Mouse (Mus musculus) forebrain, embryonic 12.5 days (tissue): ENCODE data around the gene Srpr. TPM values are rescaled to one million over a fixed set of nuclear protein-coding genes. Genes with fewer than 3 reads are reported as not detected.

Experiments used
- ATAC-seq: fragments of 200-750 bp; cut with Nextera tagmentation; 2 replicates; pipeline ENCODE4 v1.8.0; 2017; ENCODE audit warnings: moderate TSS enrichment; ENCODE audit not compliant: low FRiP score
- H3K27ac ChIP-seq: fragments of 300-500 bp; sonication (generic); 2 replicates; pipeline ENCODE4 v1.5.1; 2016; ENCODE audit warnings: mild to moderate bottlenecking
- H3K27me3 ChIP-seq: fragments of 300-500 bp; sonication (generic); 2 replicates; pipeline ENCODE4 v1.6.1; 2016; ENCODE audit warnings: mild to moderate bottlenecking
- H3K36me3 ChIP-seq: fragments of 300-500 bp; sonication (generic); replicated peaks from 2 replicates; pipeline ENCODE4 v1.6.1; 2016; ENCODE audit warnings: mild to moderate bottlenecking
- H3K4me1 ChIP-seq: fragments of 300-500 bp; sonication (generic); 2 replicates; pipeline ENCODE4 v1.6.1; 2016
- H3K4me2 ChIP-seq: fragments of 300-500 bp; sonication (generic); 2 replicates; pipeline ENCODE4 v1.6.1; 2016; ENCODE audit warnings: mild to moderate bottlenecking, moderate library complexity
- H3K4me3 ChIP-seq: fragments of 300-500 bp; sonication (generic); replicated peaks from 2 replicates; pipeline ENCODE4 v1.5.1; 2016; ENCODE audit warnings: mild to moderate bottlenecking
- H3K9ac ChIP-seq: fragments of 300-500 bp; sonication (generic); 2 replicates; pipeline ENCODE4 v1.6.1; 2016; ENCODE audit warnings: mild to moderate bottlenecking
- H3K9me3 ChIP-seq: fragments of 300-500 bp; sonication (generic); 2 replicates; pipeline ENCODE4 v1.6.1; 2016
- WGBS: fragments of 180-500 bp; shearing (Covaris S2); methylation state at CpG from one replicate; pipeline ENCODE4 v1.1.7; 2016; 5-methylcytosine and 5-hydroxymethylcytosine counted together
- polyA plus RNA-seq: library from polyadenylated mRNA; unstranded; fragments of >200 nt; fragmentation: Nextera tagmentation; extraction: Ambion mirVana; gene quantifications from 2 replicates; pipeline ENCODE4 v1.2.1, GENCODE M21; 2016

The Srpr gene
- polyA plus RNA-seq, 1 experiment from 2014 or later, result 81.3 TPM

GRCm38 (mm10) chr9:35267976-35268715, 68.2 kb downstream of the Srpr start:
- H3K36me3 ChIP-seq, result peaks cover 16% of the 10 kb centered on the region
- ATAC-seq, result peak; percentile 58
- H3K27me3 ChIP-seq, result no peaks in the 10 kb centered on the region
- WGBS, result 2% methylated on average over 21 of the region's 21 CpGs
- H3K9ac ChIP-seq, result peak overlapping the region; percentile 67
- peak overlapping the region; percentile 61 for H3K4me3 ChIP-seq
- H3K4me2 ChIP-seq, result peak overlapping the region; percentile 80
- no peaks in the 10 kb centered on the region for H3K9me3 ChIP-seq
- no peak overlapping the region for H3K27ac ChIP-seq
- peaks cover 17% of the 10 kb centered on the region for H3K4me1 ChIP-seq

DNA sequence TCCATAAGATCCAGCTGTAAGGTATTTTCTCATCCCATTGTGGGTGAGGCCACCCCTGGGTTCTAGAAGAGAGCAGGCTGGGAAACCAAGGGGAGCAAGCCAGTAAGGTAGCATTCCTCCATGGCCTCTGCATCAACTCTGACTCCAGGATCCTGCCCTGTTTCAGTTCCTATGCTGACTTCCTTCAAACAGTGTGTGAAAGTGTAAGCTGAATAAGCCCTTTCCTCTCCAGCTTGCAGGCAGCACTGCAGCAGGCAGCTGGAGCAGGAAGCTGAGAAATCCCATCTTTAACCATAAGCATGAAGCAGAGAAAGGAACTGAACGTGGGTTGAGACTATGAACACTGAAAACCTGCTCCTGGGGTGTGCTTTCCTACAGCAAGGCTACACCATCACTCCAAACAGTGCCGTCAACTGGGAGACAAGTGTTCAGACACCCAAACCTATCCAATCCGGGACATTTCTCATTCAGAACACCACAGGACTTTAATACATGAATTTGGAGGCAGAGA, 77.9 kb downstream of the Srpr start:
- WGBS, result 87% methylated on average over 3 of the region's 3 CpGs
- Histone ChIP-seq H3K9ac (no peak overlapping the region), H3K36me3 (peaks cover 45% of the 10 kb centered on the region), H3K4me1 (no peaks in the 10 kb centered on the region), H3K27me3 (no peaks in the 10 kb centered on the region), H3K9me3 (no peaks in the 10 kb centered on the region), H3K27ac (no peak overlapping the region), H3K4me3 (no peak overlapping the region), H3K4me2 (no peak overlapping the region)
- ATAC-seq, result no peak

DNA sequence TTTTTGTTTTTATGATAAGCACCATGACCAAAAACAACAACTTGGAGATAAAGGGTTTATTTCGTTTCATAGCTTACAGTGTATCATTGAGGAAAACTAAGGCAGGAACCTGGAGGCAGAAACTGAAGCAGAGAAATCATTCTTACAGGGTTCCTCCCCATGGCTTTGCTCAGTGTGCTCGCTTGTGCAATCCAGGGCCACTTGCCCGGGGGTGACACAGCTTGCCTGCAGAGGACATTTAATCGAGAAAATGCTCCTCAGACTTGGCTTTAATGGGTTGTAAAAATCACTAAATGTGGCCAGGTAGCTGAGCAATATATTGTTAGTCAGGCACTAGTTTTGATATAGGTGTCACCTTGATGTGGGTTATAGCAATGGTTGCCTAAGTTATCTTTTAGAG, 78.5 kb downstream of the Srpr start:
- no peak overlapping the region for H3K9ac ChIP-seq
- H3K27ac ChIP-seq, result no peak overlapping the region
- H3K27me3 ChIP-seq, result peaks cover 3% of the 10 kb centered on the region; the same call in 1 of the 2 replicates
- H3K4me2 ChIP-seq, result no peak overlapping the region
- WGBS, result 86% methylated on average over 4 of the region's 4 CpGs
- peaks cover 4% of the 10 kb centered on the region for H3K4me1 ChIP-seq
- H3K36me3 ChIP-seq, result peaks cover 39% of the 10 kb centered on the region
- no peaks in the 10 kb centered on the region for H3K9me3 ChIP-seq
- H3K4me3 ChIP-seq, result no peak overlapping the region
- no peak for ATAC-seq

DNA sequence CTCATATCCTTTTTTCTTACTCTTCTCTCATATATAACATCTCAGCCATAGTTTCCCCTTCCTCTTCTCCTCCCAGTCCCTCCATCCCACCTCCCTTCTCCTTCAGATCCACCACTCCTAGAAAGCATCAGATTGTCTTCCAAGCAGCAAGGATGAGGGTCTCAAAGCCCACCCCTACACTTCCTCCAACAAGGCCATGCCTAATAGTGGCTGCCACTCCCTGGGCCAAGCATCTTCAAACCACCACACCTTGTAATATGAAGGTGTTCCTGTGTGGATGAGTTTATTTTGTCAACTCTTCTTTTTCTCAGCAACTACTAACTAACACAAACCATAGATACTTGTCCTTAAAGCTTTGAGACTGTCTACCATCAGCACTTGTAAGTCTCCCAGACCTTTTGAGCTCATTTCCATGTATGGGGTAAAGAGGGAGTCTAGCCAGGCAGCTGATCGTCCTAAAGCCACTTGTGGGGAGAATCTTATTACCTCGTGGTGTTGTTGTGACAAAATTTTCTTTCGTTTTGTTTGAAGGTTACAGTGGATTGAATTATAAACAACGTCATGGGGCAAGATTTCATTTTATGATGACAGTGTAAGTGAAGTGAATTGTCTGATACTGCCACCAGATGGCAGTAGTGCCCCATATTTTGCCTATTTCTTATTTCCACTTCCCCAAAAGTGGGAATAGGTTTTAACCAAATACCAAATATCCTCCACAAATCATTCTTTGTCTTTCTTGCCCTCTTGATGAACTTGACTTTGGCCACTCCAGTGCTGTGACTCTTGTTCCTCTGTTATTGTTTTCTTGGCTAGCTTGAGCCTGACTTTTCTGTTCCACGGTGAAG, 82.3 kb downstream of the Srpr start:
- WGBS, result 22% methylated on average over 5 of the region's 5 CpGs
- no peak overlapping the region for H3K27ac ChIP-seq
- peaks cover 9% of the 10 kb centered on the region for H3K4me1 ChIP-seq
- H3K36me3 ChIP-seq, result peaks cover 9% of the 10 kb centered on the region
- peaks cover 10% of the 10 kb centered on the region for H3K27me3 ChIP-seq
- no peak overlapping the region for H3K9ac ChIP-seq
- H3K4me3 ChIP-seq, result no peak overlapping the region
- H3K9me3 ChIP-seq, result no peaks in the 10 kb centered on the region
- no peak overlapping the region for H3K4me2 ChIP-seq
- ATAC-seq, result peak; percentile 23; the same call in 1 of the 2 replicates

GRCm38 (mm10) chr9:35282851-35283200, 82.9 kb downstream of the Srpr start:
- Histone ChIP-seq H3K4me1 (peaks cover 9% of the 10 kb centered on the region), H3K27ac (no peak overlapping the region), H3K4me3 (no peak overlapping the region), H3K27me3 (peaks cover 15% of the 10 kb centered on the region), H3K9ac (no peak overlapping the region), H3K4me2 (no peak overlapping the region), H3K9me3 (no peaks in the 10 kb centered on the region), H3K36me3 (peaks cover 3% of the 10 kb centered on the region)
- ATAC-seq, result peak; percentile 31; the same call in 1 of the 2 replicates
- WGBS, result 74% methylated on average over 5 of the region's 5 CpGs

DNA sequence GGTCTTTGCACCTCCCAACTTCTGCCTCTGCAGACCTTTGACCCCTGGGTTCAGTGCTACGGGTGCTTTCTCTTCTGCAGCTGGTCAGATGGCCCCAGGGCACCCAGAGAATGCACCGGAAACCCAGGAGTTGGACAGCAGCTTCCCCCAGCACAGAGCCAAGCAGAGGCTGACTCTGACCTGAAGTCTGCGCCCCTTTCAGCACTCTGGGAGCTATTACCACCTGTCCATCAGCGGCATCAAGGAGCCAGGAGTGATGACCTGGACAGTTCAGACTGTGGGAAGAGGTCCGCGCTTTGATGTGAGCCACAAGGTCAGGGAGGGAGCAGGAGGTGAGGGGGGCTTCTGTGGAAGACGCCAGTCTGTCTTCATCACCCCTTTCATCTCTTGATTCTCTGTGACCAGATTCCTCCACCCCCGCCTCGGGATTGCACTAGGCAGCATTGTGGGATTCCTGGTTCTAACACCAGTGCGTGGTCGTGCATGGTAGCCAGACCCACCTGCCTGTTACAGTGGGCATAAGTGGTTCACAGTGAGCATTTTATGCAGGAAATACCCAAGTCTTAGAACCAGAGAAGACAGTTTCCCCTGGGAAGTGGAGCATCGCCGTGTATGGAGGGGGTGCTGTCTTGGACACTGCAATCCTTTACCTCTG, 83.6 kb downstream of the Srpr start:
- Histone ChIP-seq H3K4me2 (no peak overlapping the region), H3K9me3 (no peaks in the 10 kb centered on the region), H3K4me1 (peaks cover 9% of the 10 kb centered on the region), H3K36me3 (no peaks in the 10 kb centered on the region), H3K9ac (0 out of 2 replicates have a peak overlapping the region, but pooled peaks have one; percentile 12), H3K27me3 (peaks cover 21% of the 10 kb centered on the region), H3K27ac (no peak overlapping the region), H3K4me3 (no peak overlapping the region)
- no peak for ATAC-seq
- 80% methylated on average over 13 of the region's 13 CpGs for WGBS

GRCm38 (mm10) chr9:35284351-35284750, 84.4 kb downstream of the Srpr start:
- 88% methylated on average over 4 of the region's 4 CpGs for WGBS
- H3K4me1 ChIP-seq, result peaks cover 9% of the 10 kb centered on the region
- peaks cover 23% of the 10 kb centered on the region for H3K27me3 ChIP-seq
- H3K4me2 ChIP-seq, result no peak overlapping the region
- H3K4me3 ChIP-seq, result no peak overlapping the region
- no peaks in the 10 kb centered on the region for H3K9me3 ChIP-seq
- H3K36me3 ChIP-seq, result no peaks in the 10 kb centered on the region
- ATAC-seq, result no peak
- H3K27ac ChIP-seq, result no peak overlapping the region
- H3K9ac ChIP-seq, result 0 out of 2 replicates have a peak overlapping the region, but pooled peaks have one; percentile 12

DNA sequence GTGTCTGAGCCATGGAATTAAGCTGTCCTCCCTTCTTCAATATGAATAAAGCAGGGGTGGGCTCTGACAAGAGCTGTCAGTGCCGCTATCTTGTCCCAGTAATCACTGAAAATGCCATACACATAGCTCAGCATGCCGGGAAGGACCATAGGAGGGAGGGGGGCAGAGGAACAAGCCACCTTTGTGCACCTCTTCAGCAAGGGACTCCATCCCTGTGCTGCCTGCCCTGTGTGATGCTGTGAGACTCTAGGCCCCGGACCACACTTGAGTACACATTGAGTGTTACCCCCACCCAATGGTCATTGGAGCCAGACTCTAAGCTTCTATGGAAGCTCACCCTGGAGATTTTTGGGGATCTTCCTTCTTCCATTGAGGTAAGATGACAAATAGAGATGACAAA, 86.4 kb downstream of the Srpr start:
- 90% methylated on average over 3 of the region's 3 CpGs for WGBS
- peaks cover 16% of the 10 kb centered on the region for H3K4me1 ChIP-seq

DNA sequence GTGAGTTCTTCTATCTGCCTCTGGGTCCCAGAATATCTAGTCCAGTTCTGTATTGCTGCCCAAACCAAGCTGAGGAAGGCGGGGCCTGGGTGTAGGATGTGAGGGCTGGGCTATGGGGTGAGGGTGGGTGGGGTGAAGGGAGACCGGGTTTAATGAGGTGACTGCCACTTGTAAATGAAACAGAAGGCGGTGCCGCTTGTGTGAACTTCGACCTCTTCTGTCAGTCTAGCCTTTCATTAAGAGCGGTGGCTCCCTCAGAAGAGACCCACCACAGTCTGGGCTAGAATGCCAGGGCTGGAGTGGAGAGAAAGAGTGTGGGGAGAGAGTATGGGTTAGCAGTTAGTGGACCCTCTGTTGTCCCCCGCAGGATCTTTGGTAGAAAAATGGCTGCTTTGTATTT, 90.0 kb downstream of the Srpr start:
- Histone ChIP-seq H3K4me3 (no peak overlapping the region), H3K27me3 (peaks cover 21% of the 10 kb centered on the region), H3K9me3 (no peaks in the 10 kb centered on the region), H3K36me3 (no peaks in the 10 kb centered on the region), H3K9ac (no peak overlapping the region), H3K4me2 (no peak overlapping the region), H3K27ac (no peak overlapping the region), H3K4me1 (peaks cover 6% of the 10 kb centered on the region; the same call in 1 of the 2 replicates)
- 0 out of 2 replicates have a peak, but pooled peaks have one; percentile 51 for ATAC-seq
- 17% methylated on average over 7 of the region's 7 CpGs for WGBS

More for the DNA sequence above, 86.4 kb downstream of the Srpr start:
- H3K9ac ChIP-seq, result no peak overlapping the region
- no peaks in the 10 kb centered on the region for H3K36me3 ChIP-seq
- ATAC-seq, result no peak
- no peak overlapping the region for H3K4me2 ChIP-seq
- H3K9me3 ChIP-seq, result no peaks in the 10 kb centered on the region
- peaks cover 23% of the 10 kb centered on the region for H3K27me3 ChIP-seq
- H3K27ac ChIP-seq, result no peak overlapping the region
- no peak overlapping the region for H3K4me3 ChIP-seq

DNA sequence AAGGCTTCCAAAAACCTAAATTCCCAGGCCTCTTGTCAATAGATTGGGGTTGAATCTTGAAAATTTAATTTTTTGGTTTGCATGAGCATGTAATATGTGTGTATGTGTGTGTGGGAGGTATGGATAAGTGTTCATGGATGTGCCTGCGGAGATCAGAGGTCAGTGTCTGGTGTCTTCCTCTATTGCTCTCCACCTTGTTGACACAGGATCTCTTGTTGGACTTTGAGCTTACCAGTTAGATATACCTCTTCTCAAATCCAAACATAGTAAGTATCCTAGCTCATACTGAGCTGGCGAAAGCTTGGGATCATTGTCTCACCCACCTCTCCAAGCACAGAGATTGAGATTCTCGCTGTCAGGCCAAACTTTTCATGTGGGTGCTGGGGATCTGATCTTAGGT, 90.4 kb downstream of the Srpr start:
- no peaks in the 10 kb centered on the region for H3K36me3 ChIP-seq
- no peak overlapping the region for H3K9ac ChIP-seq
- no peaks in the 10 kb centered on the region for H3K9me3 ChIP-seq
- H3K4me2 ChIP-seq, result no peak overlapping the region
- H3K4me3 ChIP-seq, result no peak overlapping the region
- peaks cover 6% of the 10 kb centered on the region; the same call in 1 of the 2 replicates for H3K4me1 ChIP-seq
- H3K27me3 ChIP-seq, result peaks cover 21% of the 10 kb centered on the region
- 90% methylated on average over 3 of the region's 3 CpGs for WGBS
- H3K27ac ChIP-seq, result no peak overlapping the region
- no peak for ATAC-seq

- H3K9ac ChIP-seq, result no peak overlapping the region
- H3K27me3 ChIP-seq, result peaks cover 21% of the 10 kb centered on the region
- no peaks in the 10 kb centered on the region for H3K36me3 ChIP-seq
- no peaks in the 10 kb centered on the region for H3K9me3 ChIP-seq
- no peak overlapping the region for H3K4me3 ChIP-seq
- no peak overlapping the region for H3K27ac ChIP-seq
- no peak for ATAC-seq
- no peak overlapping the region for H3K4me2 ChIP-seq
- WGBS, result 80% methylated on average over 4 of the region's 4 CpGs
- peaks cover 6% of the 10 kb centered on the region; the same call in 1 of the 2 replicates for H3K4me1 ChIP-seq
Measured at GRCm38 (mm10) chr9:35290916-35291315, 90.9 kb downstream of the Srpr start.

DNA sequence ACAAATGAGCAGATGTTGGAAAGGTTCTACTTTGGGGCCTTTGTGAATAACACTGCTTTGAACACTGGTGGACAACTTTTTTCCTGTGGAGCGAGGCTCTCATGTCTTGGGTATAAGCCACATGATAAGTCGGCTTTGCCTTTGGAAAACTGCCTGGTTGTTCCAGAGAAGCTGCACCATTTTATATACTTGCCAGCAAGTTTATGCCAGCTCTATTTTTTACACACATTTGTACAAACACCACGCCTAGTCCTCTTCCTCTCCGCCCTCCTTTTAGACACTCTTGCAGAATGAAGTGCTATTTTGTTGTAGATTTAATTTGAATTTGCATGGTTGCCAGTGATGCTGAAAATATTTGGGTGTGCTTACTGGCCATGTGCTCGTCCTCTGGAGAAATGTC, 93.5 kb downstream of the Srpr start:
- ATAC-seq, result no peak

More for the DNA sequence above, 93.5 kb downstream of the Srpr start:
- H3K9ac ChIP-seq, result no peak overlapping the region
- H3K4me3 ChIP-seq, result no peak overlapping the region
- H3K27ac ChIP-seq, result no peak overlapping the region
- WGBS, result 81% methylated on average over 5 of the region's 5 CpGs
- H3K4me2 ChIP-seq, result no peak overlapping the region
- H3K9me3 ChIP-seq, result no peaks in the 10 kb centered on the region
- H3K27me3 ChIP-seq, result peaks cover 10% of the 10 kb centered on the region
- peaks cover 6% of the 10 kb centered on the region; the same call in 1 of the 2 replicates for H3K4me1 ChIP-seq
- H3K36me3 ChIP-seq, result no peaks in the 10 kb centered on the region
